Mouse (Mus musculus) kidney, adult 2 months (tissue): ENCODE data around the gene Hhat. TPM values are rescaled to one million over a fixed set of nuclear protein-coding genes. Genes with fewer than 3 reads are reported as not detected.

ENCODE experiments used
- DNase-seq: peaks from one replicate; pipeline ENCODE4 v3.0.0; 2021
- H3K27ac ChIP-seq: fragments of 200-500 bp; 2 replicates; pipeline ENCODE4 v1.5.1; 2012; ENCODE audit warnings: low read depth, low read length, control low read depth, inconsistent platforms; ENCODE audit not compliant: insufficient read depth
- H3K27me3 ChIP-seq: fragments of 200-500 bp; replicated peaks from 2 replicates; pipeline ENCODE4 v1.6.1; 2012; ENCODE audit warnings: mild to moderate bottlenecking, moderate library complexity, low read length, inconsistent platforms; ENCODE audit not compliant: control insufficient read depth, insufficient read depth
- H3K36me3 ChIP-seq: fragments of 200-500 bp; 2 replicates; pipeline ENCODE4 v1.6.1; 2012; ENCODE audit warnings: mild to moderate bottlenecking, moderate library complexity, low read length, inconsistent platforms; ENCODE audit not compliant: control insufficient read depth, insufficient read depth
- H3K4me1 ChIP-seq: fragments of 200-500 bp; 2 replicates; pipeline ENCODE4 v1.6.1; 2011; ENCODE audit warnings: low read length; ENCODE audit not compliant: control insufficient read depth, insufficient read depth
- H3K4me3 ChIP-seq: fragments of 200-500 bp; 2 replicates; pipeline ENCODE4 v1.5.1; 2011; ENCODE audit warnings: mild to moderate bottlenecking, low read depth, low read length, control low read depth; ENCODE audit not compliant: insufficient read depth
- CTCF ChIP-seq: fragments of 200-500 bp; conservative IDR thresholded peaks from 2 replicates; pipeline ENCODE4 v1.5.1; 2011; ENCODE audit warnings: low read depth, mild to moderate bottlenecking, control low read depth, low read length, moderate library complexity, mixed read lengths; ENCODE audit not compliant: insufficient read depth, insufficient read length
- POLR2A ChIP-seq: fragments of 200-500 bp; IDR thresholded peaks from one replicate; pipeline ENCODE4 v1.6.1; 2011; ENCODE audit warnings: low read depth, low read length, control low read depth
- WGBS: fragments of 180-500 bp; shearing (Covaris S2); methylation state at CpG from one replicate; pipeline ENCODE4 v1.1.7; 2018; 5-methylcytosine and 5-hydroxymethylcytosine counted together
- polyA plus RNA-seq: library from polyadenylated mRNA; depleted of rRNA; stranded (reverse); fragments of >200 nt; gene quantifications from 2 replicates; pipeline ENCODE4 v1.2.3, GENCODE M21; 2012

The Hhat gene
- polyA plus RNA-seq, 1 experiment: 4.9 TPM

DNA sequence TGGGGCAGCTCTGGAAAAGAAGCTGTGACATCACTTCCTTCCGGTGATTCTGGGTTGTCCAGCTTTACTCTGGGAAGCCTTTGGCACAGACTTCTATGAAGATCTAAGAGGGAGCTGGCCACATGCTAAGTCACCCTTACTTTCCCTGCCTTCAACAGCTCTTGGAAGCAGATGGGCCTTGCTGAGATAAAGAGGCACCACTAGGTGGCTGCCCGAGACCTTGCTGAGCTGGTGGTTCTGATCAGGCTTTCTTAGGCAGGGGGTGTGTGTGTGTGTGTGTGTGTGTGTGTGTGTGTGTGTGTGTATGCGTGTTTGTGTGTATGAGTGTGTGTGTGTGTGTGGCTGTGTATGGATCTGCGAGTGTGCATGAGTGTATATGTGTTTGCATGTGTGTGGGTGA lies 13.4 kb upstream of the Hhat start:
- WGBS: 29% methylated on average over 4 of the region's 4 CpGs
- Histone ChIP-seq H3K36me3 (no peaks in the 10 kb centered on the region), H3K4me3 (no peak overlapping the region), H3K4me1 (no peaks in the 10 kb centered on the region), H3K27ac (no peak overlapping the region), H3K27me3 (no peaks in the 10 kb centered on the region)
- DNase-seq: peak; percentile 65
- TF ChIP-seq POLR2A (no peak), CTCF (peak; percentile 80)

DNA sequence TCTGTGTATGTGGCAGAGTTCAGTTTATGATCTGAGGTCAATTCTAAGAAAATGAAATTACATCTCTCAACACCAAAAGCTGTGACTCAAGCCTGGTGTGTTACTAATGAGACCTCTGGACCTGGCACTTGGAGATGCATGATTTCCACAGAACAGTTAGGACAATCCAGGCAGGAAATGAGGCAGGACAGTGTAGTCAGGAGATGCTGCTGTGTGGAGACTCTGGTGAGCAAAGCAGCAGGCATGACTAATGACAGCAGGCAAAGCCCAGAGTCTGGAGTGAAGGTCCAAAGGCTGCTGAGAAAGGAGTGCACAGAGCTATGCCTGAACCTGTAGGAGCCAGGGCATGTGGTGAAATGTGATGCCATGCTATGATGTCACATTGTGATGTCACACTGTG lies 10.2 kb upstream of the Hhat start:
- H3K4me3 ChIP-seq: no peak overlapping the region
- no peaks in the 10 kb centered on the region for H3K4me1 ChIP-seq
- TF ChIP-seq CTCF: no peak
- no peak for TF ChIP-seq POLR2A
- peak; percentile 28 for DNase-seq
- no peaks in the 10 kb centered on the region for H3K36me3 ChIP-seq
- no peaks in the 10 kb centered on the region for H3K27me3 ChIP-seq
- no peak overlapping the region for H3K27ac ChIP-seq

DNA sequence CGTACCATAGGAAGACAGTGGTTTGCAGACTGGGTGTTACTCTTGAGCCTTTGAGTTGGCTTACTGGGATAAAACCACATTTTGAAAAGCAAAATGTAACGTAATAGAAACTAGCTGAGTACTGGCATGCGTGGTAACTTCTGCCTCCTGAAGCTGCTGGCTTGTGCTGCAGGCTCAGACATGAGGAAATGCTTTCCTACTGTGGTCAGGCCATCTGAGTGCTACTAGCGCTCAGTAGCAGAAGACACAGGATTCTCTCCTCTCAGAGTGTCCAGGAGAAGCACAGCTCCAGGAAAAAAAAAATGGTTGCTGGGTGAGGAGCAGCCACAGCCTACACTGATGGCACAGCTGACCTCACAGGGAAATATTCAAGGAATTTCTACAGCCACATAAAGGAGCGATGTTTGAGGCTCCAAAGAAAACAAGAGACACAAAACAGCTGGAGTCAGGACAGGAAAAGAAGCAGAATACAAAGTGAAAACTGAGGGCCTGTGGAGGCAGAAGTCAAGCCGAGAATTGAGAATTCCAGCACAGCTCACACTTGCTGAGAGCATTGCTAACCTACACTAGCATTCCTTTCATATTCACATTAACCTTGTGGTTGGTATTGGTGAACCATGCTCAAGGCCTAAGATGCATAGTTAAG lies 8.0 kb upstream of the Hhat start:
- TF ChIP-seq CTCF (no peak), POLR2A (no peak)
- 51% methylated on average over 6 of the region's 6 CpGs for WGBS
- Histone ChIP-seq H3K27me3 (no peaks in the 10 kb centered on the region), H3K27ac (peak overlapping the region; percentile 2; the same call in 1 of the 2 replicates), H3K4me3 (no peak overlapping the region), H3K4me1 (no peaks in the 10 kb centered on the region), H3K36me3 (no peaks in the 10 kb centered on the region)
- peak; percentile 38 for DNase-seq

DNA sequence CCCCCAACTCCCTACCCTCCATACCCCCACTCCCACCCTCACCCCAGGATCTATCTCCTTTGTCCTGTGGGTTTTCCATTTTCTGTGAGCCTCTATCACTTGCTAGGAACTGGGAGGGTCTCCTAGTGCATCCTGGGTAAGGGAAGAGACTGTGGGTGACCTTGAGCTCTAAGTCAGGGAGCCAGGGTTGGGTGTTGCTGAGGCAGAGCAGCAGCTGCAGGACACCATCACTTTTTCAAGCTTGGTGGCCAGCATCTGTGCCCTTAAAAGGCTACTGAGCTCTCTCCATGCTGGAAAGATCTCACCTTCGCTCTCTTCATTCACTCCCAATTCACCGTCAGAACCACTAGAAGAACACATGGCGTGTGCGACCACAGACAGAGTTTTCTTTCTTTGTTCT lies 7.2 kb upstream of the Hhat start:
- WGBS: 94% methylated on average over 4 of the region's 4 CpGs
- no peaks in the 10 kb centered on the region for H3K4me1 ChIP-seq
- no peak overlapping the region for H3K4me3 ChIP-seq
- no peaks in the 10 kb centered on the region for H3K36me3 ChIP-seq
- DNase-seq: no peak
- TF ChIP-seq CTCF (no peak), POLR2A (no peak)
- no peak overlapping the region; the same call in 1 of the 2 replicates for H3K27ac ChIP-seq
- H3K27me3 ChIP-seq: no peaks in the 10 kb centered on the region

DNA sequence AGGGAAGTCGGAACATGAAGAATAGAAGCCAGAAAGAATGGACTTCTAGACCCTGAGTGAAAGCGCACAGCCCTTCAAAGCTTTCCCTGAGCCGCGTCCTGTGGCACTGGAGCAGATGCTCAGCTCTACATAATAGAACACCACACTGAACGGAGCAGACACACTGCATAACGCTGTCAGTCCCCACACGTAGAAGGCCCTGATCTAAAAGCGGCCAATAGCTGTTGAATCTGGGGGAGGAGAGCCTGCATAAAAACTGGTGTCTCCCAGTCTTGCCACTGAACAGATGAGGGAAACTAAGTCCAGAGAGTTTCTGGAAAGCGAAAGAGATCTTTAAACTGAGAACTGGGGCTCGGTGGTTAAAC lies 911 bp downstream of the Hhat start:
- no peak for DNase-seq
- Histone ChIP-seq H3K36me3 (no peaks in the 10 kb centered on the region), H3K4me3 (peak overlapping the region; percentile 76), H3K27me3 (no peaks in the 10 kb centered on the region), H3K4me1 (peaks cover 6% of the 10 kb centered on the region), H3K27ac (peak overlapping the region; percentile 41; the same call in 1 of the 2 replicates)
- no peak for TF ChIP-seq CTCF
- no peak for TF ChIP-seq POLR2A
- WGBS: 16% methylated on average over 10 of the region's 10 CpGs

DNA sequence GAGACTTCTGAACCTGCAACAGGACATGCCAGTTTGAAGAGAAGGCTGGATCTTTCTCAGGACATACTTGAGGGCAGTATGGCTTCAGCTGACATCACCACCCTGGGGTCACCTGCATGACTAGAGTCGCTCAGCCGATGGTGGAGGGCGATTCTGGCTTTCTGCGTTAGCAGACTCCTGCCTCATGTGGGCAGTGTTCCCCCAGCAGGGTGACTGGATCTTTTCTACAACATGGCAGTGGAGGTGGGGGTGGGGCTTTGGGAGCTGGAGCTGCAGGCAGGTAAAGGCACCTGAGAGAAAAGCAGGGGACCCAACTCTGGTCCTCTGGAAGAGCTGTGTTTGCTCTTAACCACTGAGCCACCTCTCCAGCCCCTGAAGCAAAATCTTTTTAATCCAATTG lies 5.5 kb downstream of the Hhat start:
- H3K36me3 ChIP-seq: no peaks in the 10 kb centered on the region
- no peaks in the 10 kb centered on the region for H3K27me3 ChIP-seq
- H3K27ac ChIP-seq: no peak overlapping the region
- no peak for DNase-seq
- peak; percentile 21; the same call in 1 of the 2 replicates for TF ChIP-seq CTCF
- no peak for TF ChIP-seq POLR2A
- no peak overlapping the region for H3K4me3 ChIP-seq
- peaks cover 6% of the 10 kb centered on the region for H3K4me1 ChIP-seq
- WGBS: 61% methylated on average over 4 of the region's 4 CpGs

DNA sequence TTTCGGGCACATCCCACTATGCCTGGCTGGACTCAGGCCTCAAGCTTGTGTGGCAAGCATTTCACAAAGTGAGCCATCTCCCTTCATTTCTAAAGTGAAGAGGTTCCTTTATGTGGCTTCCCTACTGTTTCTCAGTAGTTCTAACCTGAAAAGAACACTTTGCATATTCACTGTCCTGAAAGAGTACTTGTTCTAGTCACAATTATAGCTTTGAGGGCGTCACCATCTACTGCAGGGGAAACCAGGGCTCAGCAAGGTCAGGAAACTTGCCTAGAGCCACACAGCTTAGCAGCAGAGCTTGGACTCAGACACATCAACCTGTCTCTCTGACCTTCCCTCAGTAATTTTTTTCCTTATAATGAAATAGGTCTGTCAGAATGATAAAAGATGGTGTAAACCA lies 6.5 kb downstream of the Hhat start:
- Histone ChIP-seq H3K4me1 (no peaks in the 10 kb centered on the region; the same call in 1 of the 2 replicates), H3K27ac (no peak overlapping the region), H3K36me3 (no peaks in the 10 kb centered on the region), H3K4me3 (no peak overlapping the region), H3K27me3 (no peaks in the 10 kb centered on the region)
- WGBS: 77% methylated on average over 2 of the region's 2 CpGs
- TF ChIP-seq CTCF: no peak
- DNase-seq: no peak
